Mouse (Mus musculus) heart, embryonic 16.5 days (tissue): Measurements from ENCODE around the gene Pax1. TPM values are rescaled to one million over a fixed set of nuclear protein-coding genes. Genes with fewer than 3 reads are reported as not detected.

Source experiments
- ATAC-seq: fragments of 200-750 bp; cut with Nextera tagmentation; replicated peaks from 2 replicates; pipeline ENCODE4 v1.8.0; 2017; ENCODE audit warnings: moderate number of reproducible peaks; ENCODE audit not compliant: insufficient read depth, low FRiP score; ENCODE audit errors: extremely low read depth
- H3K27ac ChIP-seq: fragments of 300-500 bp; sonication (generic); 2 replicates; pipeline ENCODE4 v1.5.1; 2014; ENCODE audit warnings: mild to moderate bottlenecking, low read length, control low read depth, moderate library complexity
- H3K27me3 ChIP-seq: fragments of 300-500 bp; sonication (generic); 2 replicates; pipeline ENCODE4 v1.6.1; 2014; ENCODE audit warnings: low read length, mixed read lengths; ENCODE audit not compliant: control insufficient read depth, insufficient read depth
- H3K36me3 ChIP-seq: fragments of 300-500 bp; sonication (generic); 2 replicates; pipeline ENCODE4 v1.6.1; 2014; ENCODE audit not compliant: control insufficient read depth, insufficient read depth
- H3K4me1 ChIP-seq: fragments of 300-500 bp; sonication (generic); 2 replicates; pipeline ENCODE4 v1.6.1; 2014; ENCODE audit warnings: low read length, mixed read lengths; ENCODE audit not compliant: control insufficient read depth, insufficient read depth
- H3K4me2 ChIP-seq: fragments of 300-500 bp; sonication (generic); 2 replicates; pipeline ENCODE4 v1.6.1; 2014; ENCODE audit warnings: low read depth, mild to moderate bottlenecking, control low read depth, low read length
- H3K4me3 ChIP-seq: fragments of 300-500 bp; sonication (generic); 2 replicates; pipeline ENCODE4 v1.5.1; 2014; ENCODE audit warnings: mild to moderate bottlenecking, control low read depth, low read length
- H3K9ac ChIP-seq: fragments of 300-500 bp; sonication (generic); 2 replicates; pipeline ENCODE4 v1.6.1; 2014; ENCODE audit warnings: low read length, control low read depth
- H3K9me3 ChIP-seq: fragments of 300-500 bp; sonication (generic); replicated peaks from 2 replicates; pipeline ENCODE4 v1.6.1; 2016; ENCODE audit warnings: low read length; ENCODE audit not compliant: control insufficient read depth
- WGBS: fragments of 180-500 bp; shearing (Covaris S2); extraction: QIAGEN DNeasy Blood & Tissue Kit; methylation state at CpG from one replicate; pipeline ENCODE4 v1.1.7; 2014; 5-methylcytosine and 5-hydroxymethylcytosine counted together
- polyA plus RNA-seq: library from polyadenylated mRNA; unstranded; fragments of >200 nt; fragmentation: Nextera tagmentation; extraction: Ambion mirVana; gene quantifications from 2 replicates; pipeline ENCODE4 v1.2.1, GENCODE M21; 2015

The Pax1 gene
- polyA plus RNA-seq, 1 experiment from 2014 or later, result 10.1 TPM

- Histone ChIP-seq H3K4me2 (no peak overlapping the region), H3K27me3 (no peaks in the 10 kb centered on the region; the same call in 1 of the 2 replicates), H3K27ac (no peak overlapping the region), H3K9ac (no peak overlapping the region), H3K4me3 (no peak overlapping the region), H3K36me3 (no peaks in the 10 kb centered on the region), H3K9me3 (no peaks in the 10 kb centered on the region), H3K4me1 (no peaks in the 10 kb centered on the region)
- WGBS, result 49% methylated on average over 5 of the region's 5 CpGs
- ATAC-seq, result no peak
Measured at GRCm38 (mm10) chr2:147386949-147387348, 25.2 kb downstream of the Pax1 start.

- 42% methylated on average over 1 of the region's 1 CpGs for WGBS
- Histone ChIP-seq H3K36me3 (no peaks in the 10 kb centered on the region), H3K4me2 (no peak overlapping the region), H3K27me3 (no peaks in the 10 kb centered on the region), H3K27ac (no peak overlapping the region), H3K9me3 (no peaks in the 10 kb centered on the region), H3K4me3 (no peak overlapping the region), H3K9ac (no peak overlapping the region), H3K4me1 (no peaks in the 10 kb centered on the region)
- no peak for ATAC-seq
Measured at GRCm38 (mm10) chr2:147409323-147409722, 47.6 kb downstream of the Pax1 start.

- H3K36me3 ChIP-seq, result no peaks in the 10 kb centered on the region
- no peak overlapping the region for H3K27ac ChIP-seq
- no peaks in the 10 kb centered on the region for H3K27me3 ChIP-seq
- no peak overlapping the region for H3K9ac ChIP-seq
- WGBS, result 80% methylated on average over 3 of the region's 3 CpGs
- no peaks in the 10 kb centered on the region for H3K4me1 ChIP-seq
- no peak overlapping the region for H3K4me2 ChIP-seq
- H3K4me3 ChIP-seq, result no peak overlapping the region
- ATAC-seq, result no peak
- no peaks in the 10 kb centered on the region for H3K9me3 ChIP-seq
Measured at GRCm38 (mm10) chr2:147415037-147415436, 53.3 kb downstream of the Pax1 start.

GRCm38 (mm10) chr2:147424582-147425255 lies 63.0 kb downstream of the Pax1 start:
- no peak overlapping the region for H3K4me2 ChIP-seq
- WGBS, result 58% methylated on average over 10 of the region's 10 CpGs
- no peaks in the 10 kb centered on the region for H3K27me3 ChIP-seq
- H3K36me3 ChIP-seq, result no peaks in the 10 kb centered on the region
- H3K9me3 ChIP-seq, result no peaks in the 10 kb centered on the region
- no peak overlapping the region for H3K4me3 ChIP-seq
- H3K4me1 ChIP-seq, result no peaks in the 10 kb centered on the region
- no peak for ATAC-seq
- H3K9ac ChIP-seq, result no peak overlapping the region
- no peak overlapping the region for H3K27ac ChIP-seq

- H3K4me3 ChIP-seq, result no peak overlapping the region
- no peak overlapping the region for H3K9ac ChIP-seq
- WGBS, result 38% methylated on average over 1 of the region's 1 CpGs
- H3K27me3 ChIP-seq, result no peaks in the 10 kb centered on the region
- H3K36me3 ChIP-seq, result no peaks in the 10 kb centered on the region
- ATAC-seq, result no peak
- no peak overlapping the region for H3K27ac ChIP-seq
- H3K4me2 ChIP-seq, result no peak overlapping the region
- H3K9me3 ChIP-seq, result no peaks in the 10 kb centered on the region
- no peaks in the 10 kb centered on the region for H3K4me1 ChIP-seq
Measured at GRCm38 (mm10) chr2:147429607-147430356, 68.1 kb downstream of the Pax1 start.

GRCm38 (mm10) chr2:147433120-147433519 lies 71.4 kb downstream of the Pax1 start:
- no peaks in the 10 kb centered on the region for H3K4me1 ChIP-seq
- ATAC-seq, result no peak
- no peak overlapping the region for H3K4me3 ChIP-seq
- H3K27ac ChIP-seq, result no peak overlapping the region
- H3K4me2 ChIP-seq, result no peak overlapping the region
- WGBS, result 25% methylated on average over 5 of the region's 5 CpGs
- H3K36me3 ChIP-seq, result no peaks in the 10 kb centered on the region
- H3K27me3 ChIP-seq, result no peaks in the 10 kb centered on the region
- H3K9me3 ChIP-seq, result no peaks in the 10 kb centered on the region
- no peak overlapping the region for H3K9ac ChIP-seq

Other genes starting within 250 kb of the Pax1 start
- gene Nkx2-2, start 167.7 kb upstream of the Pax1 start, polyA plus RNA-seq, result not detected in 2 replicates